Mouse (Mus musculus) stomach, postnatal 0 days (tissue): ENCODE results near the gene Fbln1.
A peak's percentile ranks its signal among the peaks of the same experiment; 100 is the strongest.

Experiments
- CTCF ChIP-seq: IDR thresholded peaks from 2 replicates; pipeline ENCODE4 v1.5.1; 2016; ENCODE audit warnings: antibody characterized with exemption, low read depth, mild to moderate bottlenecking, moderate library complexity
- EP300 ChIP-seq: optimal IDR thresholded peaks from 2 replicates; pipeline ENCODE3; 2016; ENCODE audit warnings: antibody characterized with exemption

DNA sequence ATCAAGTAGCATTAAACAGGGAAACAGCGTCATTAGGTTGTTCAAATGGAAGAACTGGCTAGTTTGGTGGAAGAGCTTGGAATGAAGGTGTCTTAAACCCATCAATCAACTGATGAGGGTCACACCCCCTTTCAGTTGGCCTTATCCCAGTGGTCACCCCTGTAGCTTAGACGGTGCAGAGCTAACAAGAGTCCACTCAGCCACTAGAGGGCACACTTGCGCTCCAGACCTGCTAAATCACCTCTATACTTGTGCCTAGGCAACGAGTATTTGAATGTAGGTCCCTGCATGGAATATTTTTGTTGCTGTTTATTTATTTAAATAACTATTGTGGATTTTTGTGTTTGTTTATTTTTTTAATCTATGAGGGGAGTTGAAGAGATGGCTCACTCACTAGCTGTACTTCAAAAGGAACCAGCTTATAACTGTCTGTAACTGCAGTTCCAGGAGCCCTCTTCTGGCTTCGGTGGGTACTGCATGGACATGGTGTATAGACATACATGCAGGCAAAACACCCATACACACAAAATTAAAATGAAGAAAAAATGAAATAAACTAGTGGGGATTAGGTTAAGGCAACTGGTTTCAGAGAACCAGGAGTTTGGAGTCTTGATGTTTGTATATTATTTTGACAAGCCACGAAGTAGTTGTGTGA, 52.2 kb downstream of the Fbln1 start:
- TF ChIP-seq CTCF (peak; percentile 71), EP300 (no peak)
